Mouse (Mus musculus) heart, adult 2 months (tissue): ENCODE measurements at regions not wholly inside any gene's neighbourhood (a gene's known extent, or its start where the extent isn't known, plus 50 kb on each side); places are given as distances from the start of the nearest gene placed in this dataset.

Experiments used
- CTCF ChIP-seq: fragments of 200-600 bp; IDR thresholded peaks from 2 replicates; pipeline ENCODE4 v1.8.1; 2022; ENCODE audit warnings: antibody characterized with exemption, mild to moderate bottlenecking, moderate library complexity
- POLR2A ChIP-seq: fragments of 200-500 bp; IDR thresholded peaks from 2 replicates; pipeline ENCODE4 v1.6.1; 2011; ENCODE audit warnings: mild to moderate bottlenecking, low read depth, low read length, control low read depth; ENCODE audit not compliant: insufficient read depth

- TF ChIP-seq CTCF (no peak), POLR2A (no peak)
Measured at GRCm38 (mm10) chr6:41218415-41218814, 83.7 kb upstream of the Try4 start.
